In genomic region chr7:141221249-141222125, GRCm38 (mm10) we compare ENCODE assay signal across 7 mouse cellular contexts. TPM values are rescaled to one million over a fixed set of nuclear protein-coding genes. Genes with fewer than 3 reads are reported as not detected.
DNase-seq lines count a peak whose midpoint lies in the region; ATAC-seq lines count a peak whose summit lies in the region.

No protein-coding gene starts in this region.

- no peaks in the 10 kb centered on the region for H3K9me3 ChIP-seq in intestine, embryonic 16.5 days (ENCODE audit: control insufficient read depth, low read length)
- no peaks in the 10 kb centered on the region for H3K9me3 ChIP-seq in midbrain, embryonic 11.5 days (ENCODE audit: control insufficient read depth, low read length)

- intact Hi-C loops in left cerebral cortex, postnatal 36 days (cut with DNase I): no loop called here

- H3K36me3 ChIP-seq in intestine, embryonic 16.5 days (ENCODE audit: control insufficient read depth, insufficient read depth, low read length): peaks cover 4% of the 10 kb centered on the region; the same call in 1 of the 2 replicates
- H3K36me3 ChIP-seq in midbrain, embryonic 11.5 days (ENCODE audit: control insufficient read depth, insufficient read depth, low read length): 0 out of 2 replicates have a peak, but pooled peaks cover 2% of the 10 kb centered on the region

- H3K27ac ChIP-seq in intestine, embryonic 16.5 days (ENCODE audit: low read length): peak overlapping the region; percentile 93
- peak overlapping the region; percentile 69; the same call in 1 of the 2 replicates for H3K27ac ChIP-seq in midbrain, embryonic 11.5 days (ENCODE audit: low read depth, low read length)

- peak overlapping the region; percentile 87 for H3K4me2 ChIP-seq in intestine, embryonic 16.5 days (ENCODE audit: low read depth, low read length)
- H3K4me2 ChIP-seq in midbrain, embryonic 11.5 days: peak overlapping the region; percentile 83

- WGBS in intestine, embryonic 16.5 days: 3% methylated on average over 43 of the region's 44 CpGs
- WGBS in midbrain, embryonic 11.5 days: 2% methylated on average over 44 of the region's 44 CpGs

- peaks cover 49% of the 10 kb centered on the region for H3K4me1 ChIP-seq in intestine, embryonic 16.5 days (ENCODE audit: control insufficient read depth, insufficient read depth, low read length)
- peaks cover 16% of the 10 kb centered on the region for H3K4me1 ChIP-seq in midbrain, embryonic 11.5 days (ENCODE audit: control insufficient read depth, insufficient read depth, low read length)

- peak overlapping the region; percentile 71 for H3K4me3 ChIP-seq in intestine, embryonic 16.5 days (ENCODE audit: low read length)
- H3K4me3 ChIP-seq in midbrain, embryonic 11.5 days (ENCODE audit: low read depth, low read length): peak overlapping the region; percentile 40

- peak; percentile 96 for ATAC-seq in intestine, embryonic 16.5 days
- ATAC-seq in midbrain, embryonic 11.5 days (ENCODE audit: low FRiP score): peak; percentile 98

- peak; percentile 98 for DNase-seq in adrenal gland, adult 2 months
- peak; percentile 97 for DNase-seq in embryo, embryonic 11.5 days (ENCODE audit: low read depth, low spot score)
- peak; percentile 94 to 96 for DNase-seq in gastrocnemius, postnatal 4 days (ENCODE audit: low spot score in 2 of 2)
- peak; percentile 90 to 93 for DNase-seq in left cerebral cortex, postnatal 36 days (ENCODE audit: low spot score in 2 of 2)
- peak; percentile 100 for DNase-seq in midbrain, embryonic 11.5 days (ENCODE audit: low spot score, missing footprints)
- DNase-seq in skeletal muscle tissue, adult 2 months (ENCODE audit: low read depth, low spot score): peak; percentile 91

- no peaks in the 10 kb centered on the region for H3K27me3 ChIP-seq in intestine, embryonic 16.5 days (replicated peaks; ENCODE audit: control insufficient read depth, insufficient read depth, low read length)
- H3K27me3 ChIP-seq in midbrain, embryonic 11.5 days (ENCODE audit: control insufficient read depth, insufficient read depth, low read length): no peaks in the 10 kb centered on the region

- H3K9ac ChIP-seq in intestine, embryonic 16.5 days (ENCODE audit: low read depth, low read length): peak overlapping the region; percentile 87
- H3K9ac ChIP-seq in midbrain, embryonic 11.5 days (ENCODE audit: low read length): peak overlapping the region; percentile 66

RNA-seq across cellular contexts. Expression of gene Rassf7, which starts 5.8 kb away (rescaled TPM):
- 1 to 10 TPM; 2.0 to 6.0 TPM for total RNA-seq in adrenal gland, adult 2 months (2021)
- 14.1 and 18.1 TPM in 2 replicates for polyA plus RNA-seq in adrenal gland, adult 2 months (2012; rRNA removed)
- 10 to 100 TPM in 1 of 2 experiments, 1 to 10 TPM in 1; 9.8 to 14.2 TPM for total RNA-seq in gastrocnemius, postnatal 4 days (2021)
- 75.6 and 77.5 TPM in 2 replicates for polyA plus RNA-seq in intestine, embryonic 16.5 days (2015; fragmentation: Nextera tagmentation; extraction: Ambion mirVana)
- total RNA-seq in left cerebral cortex, postnatal 36 days (2021): 1 to 10 TPM in 1 of 2 experiments, under 1 TPM in 1; 0.70 to 1.3 TPM
- 33.5 and 38.3 TPM in 2 replicates for polyA plus RNA-seq in midbrain, embryonic 11.5 days (2014; fragmentation: Nextera tagmentation; extraction: Ambion mirVana)

RNA-seq across cellular contexts. Expression of gene Phrf1, which starts 7.1 kb away (rescaled TPM):
- total RNA-seq in adrenal gland, adult 2 months (2021): 10 to 100 TPM; 61.0 to 64.5 TPM
- polyA plus RNA-seq in adrenal gland, adult 2 months (2012; rRNA removed): 23.5 and 33.7 TPM in 2 replicates
- total RNA-seq in gastrocnemius, postnatal 4 days (2021): 10 to 100 TPM; 48.4 to 63.3 TPM
- polyA plus RNA-seq in intestine, embryonic 16.5 days (2015; fragmentation: Nextera tagmentation; extraction: Ambion mirVana): 55.2 and 56.7 TPM in 2 replicates
- total RNA-seq in left cerebral cortex, postnatal 36 days (2021): 10 to 100 TPM; 64.4 to 78.0 TPM
- 59.6 and 78.3 TPM in 2 replicates for polyA plus RNA-seq in midbrain, embryonic 11.5 days (2014; fragmentation: Nextera tagmentation; extraction: Ambion mirVana)

RNA-seq across cellular contexts. Expression of gene Lmntd2, which starts 7.6 kb away (rescaled TPM):
- total RNA-seq in adrenal gland, adult 2 months (2021): under 1 TPM; 0.17 TPM
- 0.81 and 1.2 TPM in 2 replicates for polyA plus RNA-seq in adrenal gland, adult 2 months (2012; rRNA removed)
- total RNA-seq in gastrocnemius, postnatal 4 days (2021): not detected
- 4.0 TPM in 2 replicates for polyA plus RNA-seq in intestine, embryonic 16.5 days (2015; fragmentation: Nextera tagmentation; extraction: Ambion mirVana)
- not detected for total RNA-seq in left cerebral cortex, postnatal 36 days (2021)
- 2.1 and 2.5 TPM in 2 replicates for polyA plus RNA-seq in midbrain, embryonic 11.5 days (2014; fragmentation: Nextera tagmentation; extraction: Ambion mirVana)

RNA-seq across cellular contexts. Expression of gene Lrrc56, which starts 27.5 kb away (rescaled TPM):
- 1 to 10 TPM; 6.3 to 8.0 TPM for total RNA-seq in adrenal gland, adult 2 months (2021)
- polyA plus RNA-seq in adrenal gland, adult 2 months (2012; rRNA removed): 8.0 and 8.7 TPM in 2 replicates
- total RNA-seq in gastrocnemius, postnatal 4 days (2021): 1 to 10 TPM; 4.9 to 5.2 TPM
- 5.3 and 6.5 TPM in 2 replicates for polyA plus RNA-seq in intestine, embryonic 16.5 days (2015; fragmentation: Nextera tagmentation; extraction: Ambion mirVana)
- 1 to 10 TPM; 3.5 to 4.7 TPM for total RNA-seq in left cerebral cortex, postnatal 36 days (2021)
- 7.5 and 8.8 TPM in 2 replicates for polyA plus RNA-seq in midbrain, embryonic 11.5 days (2014; fragmentation: Nextera tagmentation; extraction: Ambion mirVana)

RNA-seq across cellular contexts. Expression of gene Hras, which starts 27.7 kb away (rescaled TPM):
- 10 to 100 TPM; 65.5 to 99.1 TPM for total RNA-seq in adrenal gland, adult 2 months (2021)
- polyA plus RNA-seq in adrenal gland, adult 2 months (2012; rRNA removed): 41.8 and 47.1 TPM in 2 replicates
- total RNA-seq in gastrocnemius, postnatal 4 days (2021): 100 to 1,000 TPM; 166 to 193 TPM
- 21.9 and 47.0 TPM in 2 replicates for polyA plus RNA-seq in intestine, embryonic 16.5 days (2015; fragmentation: Nextera tagmentation; extraction: Ambion mirVana)
- 100 to 1,000 TPM; 256 to 304 TPM for total RNA-seq in left cerebral cortex, postnatal 36 days (2021)
- 86.1 and 103 TPM in 2 replicates for polyA plus RNA-seq in midbrain, embryonic 11.5 days (2014; fragmentation: Nextera tagmentation; extraction: Ambion mirVana)

Comparison
In these comparisons a context has a peak if more than half of its experiments do, and no peak if none do; other contexts are left out.
1. Peak in every context shown above with its lines: DNase-seq, ATAC-seq, H3K4me3 ChIP-seq and H3K27ac ChIP-seq.